ENCODE assay signal across 23 mouse cellular contexts in genomic region chr8:10051576-10051975, GRCm38 (mm10). TPM values are rescaled to one million over a fixed set of nuclear protein-coding genes. Genes with fewer than 3 reads are reported as not detected.
A peak's percentile ranks its signal among the peaks of the same experiment; 100 is the strongest.
DNase-seq lines count a peak whose midpoint lies in the region; ATAC-seq and TF ChIP-seq lines count a peak whose summit lies in the region.
"Had no signal": no experiment of that assay in that cellular context is flagged by ENCODE, and none has a peak within 500 bp of the region (broad histone marks: within the 10 kb centered on the region; RNA-seq: fewer than 3 reads in every experiment).

No protein-coding gene starts in this region.

- no peaks in the 10 kb centered on the region for H3K27me3 ChIP-seq in heart, postnatal 0 days (ENCODE audit: control insufficient read depth, insufficient read depth, low read length)
- no peaks in the 10 kb centered on the region for H3K27me3 ChIP-seq in stomach, postnatal 0 days (ENCODE audit: control insufficient read depth, insufficient read depth, low read length)
- H3K27me3 ChIP-seq: forebrain, embryonic 15.5 days; heart, embryonic 13.5 days; hindbrain, embryonic 15.5 days had no signal

- no peak for TF ChIP-seq EP300 in heart, postnatal 0 days (IDR thresholded peaks at IDR 0.05; ENCODE audit: low read depth)
- no peak for TF ChIP-seq EP300 in stomach, postnatal 0 days (optimal IDR thresholded peaks at IDR 0.05)

- DNase-seq in heart, postnatal 0 days (ENCODE audit: low spot score) = peak; percentile 23
- DNase-seq in heart, adult 18-20 months = no peak
- DNase-seq in 3T3-L1 (ENCODE audit: low read depth, low spot score) (peak; percentile 11), NIH3T3 (ENCODE audit: low read depth) (peak; percentile 6)
- DNase-seq in stomach, postnatal 0 days (ENCODE audit: low spot score) = no peak
- DNase-seq in spleen, postnatal 14 days (ENCODE audit: low spot score in 2 of 2) = no peak
- DNase-seq: adrenal gland, postnatal 10 days; B cell, adult 2 months; cerebellum, adult 11-12 months; cerebellum, adult 9-10 months; cerebellum, postnatal 25 days; gastrocnemius, postnatal 10 days; heart, postnatal 10 days; kidney, adult 11 months had no signal

- 38% methylated on average over 3 of the region's 3 CpGs for WGBS in heart, postnatal 0 days
- WGBS in stomach, postnatal 0 days = 47% methylated on average over 3 of the region's 3 CpGs

- H3K36me3 ChIP-seq in heart, postnatal 0 days (replicated peaks; ENCODE audit: control insufficient read depth, insufficient read depth, low read length) = no peaks in the 10 kb centered on the region
- no peaks in the 10 kb centered on the region for H3K36me3 ChIP-seq in stomach, postnatal 0 days (ENCODE audit: control insufficient read depth, insufficient read depth, low read length)
- H3K36me3 ChIP-seq: embryonic facial prominence, embryonic 15.5 days; forebrain, embryonic 10.5 days; forebrain, embryonic 15.5 days; G1E; heart, embryonic 13.5 days; hindbrain, embryonic 10.5 days; hindbrain, embryonic 15.5 days had no signal

- no peak overlapping the region for H3K4me3 ChIP-seq in heart, postnatal 0 days (ENCODE audit: low read depth, low read length)
- H3K4me3 ChIP-seq in stomach, postnatal 0 days (ENCODE audit: low read depth, low read length) = no peak overlapping the region
- H3K4me3 ChIP-seq: embryonic facial prominence, embryonic 15.5 days; erythroblast, embryonic 14.5 days; forebrain, embryonic 10.5 days; forebrain, embryonic 15.5 days; heart, embryonic 13.5 days; hindbrain, embryonic 10.5 days; hindbrain, embryonic 15.5 days had no signal

- H3K27ac ChIP-seq in heart, postnatal 0 days (ENCODE audit: low read depth) = no peak overlapping the region
- H3K27ac ChIP-seq in stomach, postnatal 0 days (replicated peaks) = no peak overlapping the region
- H3K27ac ChIP-seq: embryonic facial prominence, embryonic 15.5 days; forebrain, embryonic 10.5 days; heart, embryonic 13.5 days; hindbrain, embryonic 10.5 days; hindbrain, embryonic 15.5 days had no signal

- ATAC-seq in heart, postnatal 0 days (ENCODE audit: insufficient read depth, low read depth) = peak; percentile 57; the same call in 1 of the 2 replicates
- ATAC-seq in stomach, postnatal 0 days (ENCODE audit: low FRiP score, low TSS enrichment) = peak; percentile 63; the same call in 1 of the 2 replicates
- ATAC-seq: CD4-positive, CD25-positive, alpha-beta regulatory T cell, adult 4 months; forebrain, embryonic 15.5 days had no signal

- H3K4me1 ChIP-seq in heart, postnatal 0 days (ENCODE audit: control insufficient read depth, insufficient read depth) = no peaks in the 10 kb centered on the region
- H3K4me1 ChIP-seq in stomach, postnatal 0 days (replicated peaks; ENCODE audit: control insufficient read depth, insufficient read depth) = no peaks in the 10 kb centered on the region

- H3K4me2 ChIP-seq in heart, postnatal 0 days (ENCODE audit: low read depth, low read length) = no peak overlapping the region
- no peak overlapping the region for H3K4me2 ChIP-seq in stomach, postnatal 0 days (replicated peaks; ENCODE audit: low read depth)
- H3K4me2 ChIP-seq: embryonic facial prominence, embryonic 15.5 days; forebrain, embryonic 15.5 days; heart, embryonic 13.5 days; hindbrain, embryonic 15.5 days had no signal

- no peaks in the 10 kb centered on the region for H3K9me3 ChIP-seq in heart, postnatal 0 days (replicated peaks; ENCODE audit: control insufficient read depth, low read length)
- H3K9me3 ChIP-seq in stomach, postnatal 0 days (ENCODE audit: control insufficient read depth, low read length) = no peaks in the 10 kb centered on the region
- H3K9me3 ChIP-seq: embryonic facial prominence, embryonic 15.5 days; forebrain, embryonic 10.5 days; forebrain, embryonic 15.5 days; G1E; heart, embryonic 13.5 days; hindbrain, embryonic 10.5 days; hindbrain, embryonic 15.5 days had no signal

- TF ChIP-seq CTCF in heart, postnatal 0 days (IDR thresholded peaks at IDR 0.05; ENCODE audit: low read depth) = no peak
- no peak for TF ChIP-seq CTCF in stomach, postnatal 0 days (IDR thresholded peaks at IDR 0.05; ENCODE audit: low read depth)

- H3K9ac ChIP-seq in heart, postnatal 0 days (replicated peaks; ENCODE audit: low read depth, low read length) = no peak overlapping the region
- H3K9ac ChIP-seq in stomach, postnatal 0 days (ENCODE audit: low read length) = no peak overlapping the region
- H3K9ac ChIP-seq: embryonic facial prominence, embryonic 15.5 days; forebrain, embryonic 15.5 days; heart, embryonic 13.5 days; hindbrain, embryonic 15.5 days had no signal

RNA-seq across cellular contexts. Expression of gene Tnfsf13b, which starts 45.3 kb away (rescaled TPM):
- 6.2 TPM in 1 of 2 replicates, not detected in the other for total RNA-seq in heart, postnatal 0 days (2014; rRNA removed; ENCODE audit: low replicate concordance)
- 0.36 and 0.47 TPM in 2 replicates for polyA plus RNA-seq in heart, postnatal 0 days (2015; fragmentation: Nextera tagmentation; extraction: Ambion mirVana)
- total RNA-seq in heart, adult 18-20 months (2021) = 1 to 10 TPM; 4.5 to 6.0 TPM
- polyA plus RNA-seq in stomach, postnatal 0 days (2015; fragmentation: Nextera tagmentation; extraction: Ambion mirVana) = 0.24 and 0.25 TPM in 2 replicates
- polyA plus RNA-seq: embryonic facial prominence, embryonic 15.5 days; erythroblast, embryonic 14.5 days; G1E had no signal

Comparison
In these comparisons a context has a peak if more than half of its experiments do, and no peak if none do; other contexts are left out.
1. DNase-seq: peak in heart, postnatal 0 days (single experiment), 3T3-L1 (single experiment) and NIH3T3 (single experiment); none in heart, adult 18-20 months (0 of 2), stomach, postnatal 0 days (single experiment) and spleen, postnatal 14 days (0 of 2).